Mouse (Mus musculus): ENCODE data around the gene Crcp.

Crcp gene

GRCm38 (mm10) chr5:130059413-130060328, 30.6 kb downstream of the Crcp start:
- peak; percentile 24 to 31 for DNase-seq

GRCm38 (mm10) chr5:130060329-130060665, 31.2 kb downstream of the Crcp start:
- no peak for DNase-seq

GRCm38 (mm10) chr5:130062096-130062495, 33.0 kb downstream of the Crcp start:
- peak; percentile 39 for DNase-seq

- no peak for DNase-seq
Observed at GRCm38 (mm10) chr5:130063760-130064159, 34.7 kb downstream of the Crcp start.

GRCm38 (mm10) chr5:130065579-130065978, 36.5 kb downstream of the Crcp start:
- no peak for DNase-seq

- DNase-seq, result no peak
Observed at GRCm38 (mm10) chr5:130067841-130068264, 38.8 kb downstream of the Crcp start.

GRCm38 (mm10) chr5:130073026-130073425, 43.9 kb downstream of the Crcp start, which contains the start of gene Tpst1:
Gene Tpst1, plus strand, starts transcription at chr5:130073326.
- no peak for DNase-seq

GRCm38 (mm10) chr5:130074491-130074890, 45.4 kb downstream of the Crcp start:
- DNase-seq, result no peak

- no peak for DNase-seq
Observed at GRCm38 (mm10) chr5:130076396-130076795, 47.3 kb downstream of the Crcp start.

- DNase-seq, result no peak
Observed at GRCm38 (mm10) chr5:130078096-130078833, 49.2 kb downstream of the Crcp start.

GRCm38 (mm10) chr5:130078834-130079156, 49.7 kb downstream of the Crcp start:
- no peak for DNase-seq

- DNase-seq, result peak; percentile 89 to 94
Observed at GRCm38 (mm10) chr5:130079202-130080050, 50.3 kb downstream of the Crcp start.

GRCm38 (mm10) chr5:130080051-130080681, 51.1 kb downstream of the Crcp start:
- DNase-seq, result no peak

GRCm38 (mm10) chr5:130081181-130081881, 52.2 kb downstream of the Crcp start:
- DNase-seq, result no peak

GRCm38 (mm10) chr5:130082431-130082830, 53.3 kb downstream of the Crcp start:
- no peak for DNase-seq

GRCm38 (mm10) chr5:130084271-130084670, 55.2 kb downstream of the Crcp start:
- DNase-seq, result no peak

GRCm38 (mm10) chr5:130088008-130088407, 58.9 kb downstream of the Crcp start:
- DNase-seq, result no peak

GRCm38 (mm10) chr5:130088612-130089011, 59.5 kb downstream of the Crcp start:
- DNase-seq, result no peak

GRCm38 (mm10) chr5:130089177-130089576, 60.1 kb downstream of the Crcp start:
- DNase-seq, result no peak

GRCm38 (mm10) chr5:130089626-130090393, 60.7 kb downstream of the Crcp start:
- no peak for DNase-seq

- no peak for DNase-seq
Observed at GRCm38 (mm10) chr5:130096754-130097153, 67.7 kb downstream of the Crcp start.

Data from kidney, postnatal 36 days (tissue).